ENCODE assay signal across 10 mouse cellular contexts in the genomic region with DNA sequence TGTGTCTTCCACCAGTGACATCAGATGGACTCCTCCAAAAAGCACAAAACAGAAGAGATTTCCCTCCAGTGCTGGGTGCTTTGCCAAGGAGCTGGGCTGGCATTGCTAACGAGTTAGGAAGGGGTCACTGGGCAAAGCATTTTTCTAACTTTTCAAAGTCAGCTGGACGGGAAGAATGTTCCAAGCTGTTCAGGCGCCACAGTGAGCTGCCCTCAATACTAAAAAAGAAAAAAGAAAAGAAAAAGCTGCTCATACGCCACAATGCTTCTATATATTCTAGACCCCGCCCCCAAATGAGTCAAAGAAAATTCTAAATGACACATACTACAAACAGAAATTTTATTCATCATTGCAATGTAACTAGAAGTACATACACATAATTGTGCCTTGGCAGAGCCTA.
DNase-seq lines count a peak whose midpoint lies in the region; ATAC-seq and TF ChIP-seq lines count a peak whose summit lies in the region.
"Had no signal": no experiment of that assay in that cellular context is flagged by ENCODE, and none has a peak within 500 bp of the region (broad histone marks: within the 10 kb centered on the region; RNA-seq: fewer than 3 reads in every experiment).

No protein-coding gene starts in this region.

- H3K27ac ChIP-seq in gastrocnemius, adult 2 months = peak overlapping the region; percentile 78
- H3K27ac ChIP-seq in lung, postnatal 0 days (ENCODE audit: low read length) = peak overlapping the region; percentile 70
- peak overlapping the region; percentile 75 for H3K27ac ChIP-seq in hindbrain, postnatal 0 days
- 0 out of 2 replicates have a peak overlapping the region, but pooled peaks have one; percentile 40 for H3K27ac ChIP-seq in olfactory bulb, adult 2 months (ENCODE audit: insufficient read depth, low read depth, low read length)

- H3K4me1 ChIP-seq in lung, postnatal 0 days (ENCODE audit: insufficient read depth, low read depth, low read length) = peaks cover 53% of the 10 kb centered on the region; the same call in 1 of the 2 replicates
- peaks cover 9% of the 10 kb centered on the region for H3K4me1 ChIP-seq in hindbrain, postnatal 0 days (ENCODE audit: insufficient read depth, low read length)
- peaks cover 13% of the 10 kb centered on the region for H3K4me1 ChIP-seq in olfactory bulb, adult 2 months (ENCODE audit: control insufficient read depth, insufficient read depth, low read length)

- H3K9ac ChIP-seq in lung, postnatal 0 days (replicated peaks; ENCODE audit: low read depth) = no peak overlapping the region
- H3K9ac ChIP-seq in hindbrain, postnatal 0 days (replicated peaks; ENCODE audit: low read length) = no peak overlapping the region
- H3K9ac ChIP-seq: limb, embryonic 12.5 days had no signal

- ATAC-seq in lung, postnatal 0 days = no peak
- peak; percentile 63 for ATAC-seq in hindbrain, postnatal 0 days
- ATAC-seq in inflammation-experienced regulatory T-cells, adult 6 months = no peak

- 53% methylated on average over 5 of the region's 5 CpGs for WGBS in lung, postnatal 0 days
- 50% methylated on average over 5 of the region's 5 CpGs for WGBS in hindbrain, postnatal 0 days
- 78% methylated on average over 5 of the region's 5 CpGs for WGBS in olfactory bulb, adult 2 months

- DNase-seq in gastrocnemius, adult 2 months = no peak
- no peak for DNase-seq in gastrocnemius, postnatal 10 days
- peak; percentile 55 for DNase-seq in lung, postnatal 0 days (ENCODE audit: low spot score)
- DNase-seq in lung, postnatal 14 days = no peak
- DNase-seq in hindbrain, postnatal 0 days (ENCODE audit: low spot score) = peak; percentile 78
- DNase-seq in natural killer cell, adult 2 months (ENCODE audit: low spot score in 2 of 2) = no peak
- DNase-seq: gastrocnemius, postnatal 36 days had no signal

- H3K4me2 ChIP-seq in lung, postnatal 0 days (replicated peaks; ENCODE audit: low read depth, low read length) = no peak overlapping the region
- peak overlapping the region; percentile 37 for H3K4me2 ChIP-seq in hindbrain, postnatal 0 days (ENCODE audit: low read depth, low read length)
- H3K4me2 ChIP-seq: limb, embryonic 12.5 days had no signal

- no peak overlapping the region for H3K4me3 ChIP-seq in gastrocnemius, adult 2 months
- H3K4me3 ChIP-seq in lung, postnatal 0 days (ENCODE audit: low read depth, low read length) = no peak overlapping the region
- no peak overlapping the region for H3K4me3 ChIP-seq in hindbrain, postnatal 0 days (ENCODE audit: low read length)
- H3K4me3 ChIP-seq in olfactory bulb, adult 2 months (ENCODE audit: insufficient read depth, low read depth, low read length) = no peak overlapping the region
- H3K4me3 ChIP-seq: limb, embryonic 12.5 days had no signal

- intact Hi-C loops in gastrocnemius, adult 2 months (cut with DNase I) = no loop called here

- H3K27me3 ChIP-seq in lung, postnatal 0 days (replicated peaks; ENCODE audit: insufficient read depth, low read length) = no peaks in the 10 kb centered on the region
- no peaks in the 10 kb centered on the region for H3K27me3 ChIP-seq in hindbrain, postnatal 0 days (ENCODE audit: insufficient read depth, low read length)
- H3K27me3 ChIP-seq: limb, embryonic 12.5 days had no signal

- TF ChIP-seq CTCF in gastrocnemius, adult 2 months (IDR thresholded peaks at IDR 0.05) = no peak
- TF ChIP-seq CTCF in lung, postnatal 0 days (IDR thresholded peaks at IDR 0.05) = no peak
- no peak for TF ChIP-seq CTCF in hindbrain, postnatal 0 days (IDR thresholded peaks at IDR 0.05; ENCODE audit: low read depth)
- no peak for TF ChIP-seq CTCF in olfactory bulb, adult 2 months (IDR thresholded peaks at IDR 0.05; ENCODE audit: insufficient read depth, low read depth, low read length)

- H3K9me3 ChIP-seq in lung, postnatal 0 days (ENCODE audit: low read length) = no peaks in the 10 kb centered on the region
- H3K9me3 ChIP-seq in hindbrain, postnatal 0 days (ENCODE audit: low read length) = no peaks in the 10 kb centered on the region
- H3K9me3 ChIP-seq: limb, embryonic 12.5 days had no signal

- TF ChIP-seq POLR2A in olfactory bulb, adult 2 months (IDR thresholded peaks at IDR 0.05; ENCODE audit: insufficient read depth, low read depth, low read length) = no peak

- no peak for TF ChIP-seq EP300 in lung, postnatal 0 days (IDR thresholded peaks at IDR 0.05)

- peaks cover 17% of the 10 kb centered on the region for H3K36me3 ChIP-seq in lung, postnatal 0 days (ENCODE audit: insufficient read depth, low read length)
- H3K36me3 ChIP-seq in hindbrain, postnatal 0 days (ENCODE audit: insufficient read depth, low read length) = no peaks in the 10 kb centered on the region

Comparison
In these comparisons a context has a peak if more than half of its experiments do, and no peak if none do; other contexts are left out.
1. DNase-seq: peak in lung, postnatal 0 days (single experiment) and hindbrain, postnatal 0 days (single experiment); none in gastrocnemius, adult 2 months (single experiment), gastrocnemius, postnatal 10 days (single experiment), lung, postnatal 14 days (single experiment) and natural killer cell, adult 2 months (0 of 2).
2. Peak in every context shown above with its lines, with median percentiles within 50 percentile points of each other: H3K27ac ChIP-seq.